Mouse (Mus musculus) activated CD4-positive, CD25-positive, alpha-beta regulatory T cell (primary cell): Measurements from ENCODE around the gene Il17rb. TPM values are rescaled to one million over a fixed set of nuclear protein-coding genes. Genes with fewer than 3 reads are reported as not detected.

Source experiments
- polyA plus RNA-seq, 2 experiments: library from polyadenylated mRNA; unstranded; fragments of 100-300 nt; shearing (Covaris generic); gene quantifications; one replicate each; pipeline ENCODE4 v1.2.1; 2017

Gene Il17rb
- polyA plus RNA-seq = 10 to 100 TPM in 1 of 2 experiments, 1 to 10 TPM in 1; 5.2 to 19.1 TPM

DNA sequence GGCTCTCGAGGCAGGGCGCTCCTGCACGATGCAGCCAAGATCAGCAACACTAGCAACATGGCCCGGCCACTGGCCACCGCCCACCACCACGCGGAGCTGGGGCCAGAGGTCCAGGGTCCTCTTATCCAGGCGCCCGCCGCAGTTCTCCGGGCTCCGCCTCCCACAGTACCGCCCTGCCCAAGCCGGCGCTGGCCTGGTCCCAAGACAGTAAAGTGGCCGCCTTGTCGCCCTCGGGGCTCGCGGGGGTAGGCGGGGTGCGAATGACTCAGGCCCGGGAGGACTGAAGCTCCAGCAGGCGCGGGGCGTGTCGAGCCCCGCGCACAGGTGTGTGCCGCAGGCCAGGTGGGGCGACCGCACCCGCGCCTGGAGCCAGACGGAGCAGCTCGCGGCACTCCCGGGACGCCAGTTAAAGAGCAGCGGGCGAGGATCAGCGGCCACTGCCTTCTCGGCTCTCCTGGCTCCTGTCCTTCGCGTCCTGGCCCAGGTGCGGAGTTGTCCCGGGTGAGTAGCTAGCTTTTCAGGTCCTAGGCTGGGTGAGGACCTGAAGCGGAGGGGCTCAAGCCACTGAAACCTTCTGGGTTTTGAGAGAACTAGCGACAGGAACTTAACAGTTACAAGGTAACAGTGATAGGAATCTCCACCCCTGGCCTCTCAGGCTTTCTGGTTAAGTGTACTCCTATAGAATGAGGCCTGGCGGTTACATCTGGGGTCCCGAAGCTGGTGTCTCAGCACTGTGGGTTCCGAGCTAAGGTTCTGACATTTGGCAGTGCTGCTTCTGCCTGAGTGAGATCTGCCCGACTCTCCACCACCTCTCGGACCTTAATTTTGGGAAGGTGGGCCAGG is at the start of gene Il17rb, which contains the start of gene Chdh:
TSS of gene Il17rb (minus strand) at position 164 of the 843 bp plus-strand sequence.
TSS of gene Chdh (plus strand) at position 291 of the 843 bp plus-strand sequence.

DNA sequence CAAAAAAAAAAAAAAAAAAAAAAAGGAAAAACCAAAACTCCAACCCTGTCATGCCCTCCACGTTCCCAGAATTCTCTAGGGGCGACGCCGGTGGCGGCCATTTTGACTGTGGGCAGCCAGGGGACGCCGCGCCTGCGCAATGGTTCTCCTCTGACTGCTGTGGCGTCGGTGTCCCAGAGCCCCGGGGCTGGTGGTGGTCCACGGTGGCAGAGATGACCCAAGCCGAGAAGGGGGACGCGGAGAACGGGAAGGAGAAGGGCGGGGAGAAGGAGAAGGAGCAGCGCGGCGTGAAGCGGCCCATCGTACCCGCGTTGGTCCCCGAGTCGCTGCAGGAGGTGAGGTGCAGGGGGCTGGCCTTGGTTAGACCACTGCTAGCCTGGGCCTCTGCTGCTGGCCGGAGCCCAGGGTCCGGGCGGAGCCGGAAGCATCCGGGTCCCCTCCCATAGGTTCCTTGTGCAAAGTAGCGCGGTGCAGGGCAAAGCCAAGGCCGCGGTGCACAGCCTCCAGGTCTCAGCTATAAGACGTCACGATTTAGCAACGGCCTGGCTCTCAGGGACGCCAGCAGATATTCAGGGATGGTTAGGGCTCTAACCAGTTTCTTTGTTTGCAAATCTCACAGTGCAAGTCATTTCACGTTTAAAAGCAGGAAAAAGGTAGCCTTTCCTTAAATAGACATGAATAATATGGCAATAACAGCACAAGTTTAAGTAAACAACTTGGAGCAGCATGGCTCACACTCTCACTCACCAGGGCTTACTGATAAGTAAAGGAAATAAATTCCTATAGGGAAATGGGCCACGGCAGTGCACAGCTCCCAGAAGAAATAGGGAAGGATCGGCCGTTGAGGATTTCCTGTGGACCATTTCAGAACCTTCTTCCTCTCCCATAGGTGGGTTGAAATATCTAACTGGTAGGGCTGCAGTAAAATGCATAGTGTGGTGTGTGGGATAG is 30.2 kb downstream of the Il17rb start, which contains the start of gene Actr8:
TSS of gene Actr8 (plus strand) at position 84 of the 951 bp plus-strand sequence.

DNA sequence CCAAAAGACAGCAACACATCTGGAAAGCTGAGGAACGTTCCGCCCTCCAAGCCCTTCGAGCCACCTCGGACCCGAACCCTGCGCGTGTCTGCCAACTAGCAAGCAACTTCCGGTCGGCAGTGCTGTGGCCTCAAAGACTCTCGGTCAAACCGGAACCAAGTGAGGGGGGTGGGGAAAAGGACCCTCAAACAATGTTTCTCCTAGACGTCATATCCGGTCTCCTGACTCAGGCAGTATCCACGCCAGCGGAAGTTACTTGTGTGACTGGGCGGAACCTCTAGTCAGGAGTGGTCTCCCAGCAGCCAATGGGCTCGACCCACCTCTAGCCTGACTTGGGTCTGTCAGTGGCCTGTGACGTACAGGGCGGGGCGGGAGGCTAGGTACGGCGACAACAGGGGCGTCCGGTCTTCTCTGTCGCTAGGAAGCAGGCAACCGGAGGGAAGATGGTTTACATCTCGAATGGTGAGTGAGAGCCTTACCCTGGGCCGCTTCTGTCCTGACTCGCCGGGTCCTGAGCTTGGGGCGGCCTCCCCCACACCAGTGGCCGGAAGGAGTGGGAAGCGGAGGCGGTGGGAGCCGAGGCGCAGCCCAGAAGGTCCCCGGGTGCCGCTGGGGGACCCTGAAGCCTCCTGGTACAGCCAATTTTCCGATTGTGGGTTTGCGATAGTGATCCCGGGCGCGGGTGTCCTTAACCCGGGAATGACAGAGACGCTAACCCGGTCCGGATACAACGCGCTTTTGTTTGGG is 40.4 kb downstream of the Il17rb start, which contains the start of gene Selenok:
TSS of gene Selenok (plus strand) at position 234 of the 747 bp plus-strand sequence.

Other genes starting within 250 kb of the Il17rb start
- gene Selenok, start 40.6 kb downstream of the Il17rb start, polyA plus RNA-seq = 100 to 1,000 TPM; 217 to 239 TPM
- 10 to 100 TPM; 45.5 to 55.1 TPM for gene Actr8, start 30.6 kb downstream of the Il17rb start, polyA plus RNA-seq
- gene Chdh, start 127 bp upstream of the Il17rb start, polyA plus RNA-seq = 1 to 10 TPM in 1 of 2 experiments, under 1 TPM in 1; 0.84 to 2.9 TPM